8 mouse cellular contexts compared by ENCODE assay signal in the genomic region with DNA sequence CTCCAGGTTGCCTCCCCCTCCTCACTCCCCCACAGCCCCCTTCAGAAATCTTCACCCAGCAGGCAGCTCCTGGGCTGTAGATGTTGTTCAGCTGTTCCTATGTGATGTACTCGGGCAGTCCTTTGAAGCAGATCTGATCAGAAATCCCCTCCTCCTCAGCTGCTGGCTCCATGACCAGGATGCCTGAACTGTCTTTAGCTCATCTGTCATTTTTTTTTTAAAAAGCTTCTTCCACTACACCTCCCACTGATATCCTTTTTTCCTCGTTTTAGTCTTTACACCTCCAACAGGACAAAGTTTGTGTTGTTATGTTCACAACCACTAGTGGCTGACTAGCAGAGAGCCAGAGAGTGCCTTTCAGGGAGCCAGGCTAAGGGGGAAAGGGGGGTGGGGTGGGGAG.
DNase-seq lines count a peak whose midpoint lies in the region; ATAC-seq and TF ChIP-seq lines count a peak whose summit lies in the region.

No protein-coding gene starts in this region.

- TF ChIP-seq POLR2A in kidney, adult 2 months (IDR thresholded peaks at IDR 0.05; ENCODE audit: low read depth, low read length): no peak

- H3K27ac ChIP-seq in kidney, adult 2 months (ENCODE audit: insufficient read depth, low read depth, low read length): no peak overlapping the region
- no peak overlapping the region for H3K27ac ChIP-seq in embryonic facial prominence, embryonic 14.5 days (replicated peaks; ENCODE audit: low read depth, low read length)
- H3K27ac ChIP-seq in hindbrain, postnatal 0 days: peak overlapping the region; percentile 96
- H3K27ac ChIP-seq in midbrain, embryonic 16.5 days (ENCODE audit: low read length): peak overlapping the region; percentile 99

- no peak for DNase-seq in kidney, adult 2 months
- DNase-seq in kidney, postnatal 14 days: no peak
- DNase-seq in embryonic facial prominence, embryonic 14.5 days (ENCODE audit: low spot score): peak; percentile 29
- DNase-seq in hindbrain, postnatal 0 days (ENCODE audit: low spot score): peak; percentile 20
- no peak for DNase-seq in spleen, postnatal 36 days (ENCODE audit: low spot score in 2 of 2)
- no peak for DNase-seq in embryo, embryonic 11 days
- DNase-seq in gastrocnemius, postnatal 4 days (ENCODE audit: low spot score in 2 of 2): no peak

- H3K9ac ChIP-seq in embryonic facial prominence, embryonic 14.5 days (ENCODE audit: low read depth, low read length): peak overlapping the region; percentile 83; the same call in 1 of the 2 replicates
- peak overlapping the region; percentile 82; the same call in 1 of the 2 replicates for H3K9ac ChIP-seq in hindbrain, postnatal 0 days (replicated peaks; ENCODE audit: low read length)
- H3K9ac ChIP-seq in midbrain, embryonic 16.5 days (ENCODE audit: low read depth, low read length): peak overlapping the region; percentile 99

- peak overlapping the region; percentile 93 for H3K4me2 ChIP-seq in embryonic facial prominence, embryonic 14.5 days (ENCODE audit: low read depth, low read length)
- peak overlapping the region; percentile 85 for H3K4me2 ChIP-seq in hindbrain, postnatal 0 days (ENCODE audit: low read depth, low read length)
- peak overlapping the region; percentile 78 for H3K4me2 ChIP-seq in midbrain, embryonic 16.5 days (ENCODE audit: low read length)

- H3K36me3 ChIP-seq in kidney, adult 2 months (ENCODE audit: control insufficient read depth, insufficient read depth, low read length): no peaks in the 10 kb centered on the region
- no peaks in the 10 kb centered on the region for H3K36me3 ChIP-seq in embryonic facial prominence, embryonic 14.5 days (ENCODE audit: control insufficient read depth, insufficient read depth, low read length)
- H3K36me3 ChIP-seq in hindbrain, postnatal 0 days (ENCODE audit: insufficient read depth, low read length): no peaks in the 10 kb centered on the region
- H3K36me3 ChIP-seq in midbrain, embryonic 16.5 days (ENCODE audit: control insufficient read depth, insufficient read depth, low read length): no peaks in the 10 kb centered on the region

- no peak for TF ChIP-seq CTCF in kidney, adult 2 months (conservative IDR thresholded peaks at IDR 0.05; ENCODE audit: insufficient read depth, insufficient read length, low read depth, low read length)
- no peak for TF ChIP-seq CTCF in hindbrain, postnatal 0 days (IDR thresholded peaks at IDR 0.05; ENCODE audit: low read depth)

- peak overlapping the region; percentile 98; the same call in 1 of the 2 replicates for H3K4me3 ChIP-seq in kidney, adult 2 months (ENCODE audit: insufficient read depth, low read depth, low read length)
- H3K4me3 ChIP-seq in embryonic facial prominence, embryonic 14.5 days (ENCODE audit: low read depth, low read length): peak overlapping the region; percentile 67
- peak overlapping the region; percentile 84 for H3K4me3 ChIP-seq in hindbrain, postnatal 0 days (ENCODE audit: low read length)
- H3K4me3 ChIP-seq in midbrain, embryonic 16.5 days (ENCODE audit: low read depth, low read length): peak overlapping the region; percentile 78

- 13% methylated on average over 2 of the region's 2 CpGs for whole genome bisulfite sequencing in kidney, adult 2 months
- 8% methylated on average over 2 of the region's 2 CpGs for WGBS in embryonic facial prominence, embryonic 14.5 days
- WGBS in hindbrain, postnatal 0 days: 5% methylated on average over 2 of the region's 2 CpGs
- 3% methylated on average over 2 of the region's 2 CpGs for WGBS in midbrain, embryonic 16.5 days

- H3K4me1 ChIP-seq in kidney, adult 2 months (ENCODE audit: control insufficient read depth, insufficient read depth, low read length): no peaks in the 10 kb centered on the region
- no peaks in the 10 kb centered on the region for H3K4me1 ChIP-seq in embryonic facial prominence, embryonic 14.5 days (ENCODE audit: control insufficient read depth, insufficient read depth, low read length)
- no peaks in the 10 kb centered on the region for H3K4me1 ChIP-seq in hindbrain, postnatal 0 days (ENCODE audit: insufficient read depth, low read length)
- H3K4me1 ChIP-seq in midbrain, embryonic 16.5 days (ENCODE audit: control insufficient read depth, insufficient read depth, low read length): peaks cover 25% of the 10 kb centered on the region

- H3K9me3 ChIP-seq in embryonic facial prominence, embryonic 14.5 days (ENCODE audit: control insufficient read depth, low read length): no peaks in the 10 kb centered on the region
- no peaks in the 10 kb centered on the region for H3K9me3 ChIP-seq in hindbrain, postnatal 0 days (ENCODE audit: low read length)
- no peaks in the 10 kb centered on the region for H3K9me3 ChIP-seq in midbrain, embryonic 16.5 days (replicated peaks; ENCODE audit: control insufficient read depth, low read length, poor library complexity, severe bottlenecking)

- H3K27me3 ChIP-seq in kidney, adult 2 months (replicated peaks; ENCODE audit: control insufficient read depth, insufficient read depth, low read length): no peaks in the 10 kb centered on the region; the same call in none of the 2 replicates
- H3K27me3 ChIP-seq in embryonic facial prominence, embryonic 14.5 days (replicated peaks; ENCODE audit: control insufficient read depth, insufficient read depth, low read length): peaks cover 26% of the 10 kb centered on the region
- H3K27me3 ChIP-seq in hindbrain, postnatal 0 days (ENCODE audit: insufficient read depth, low read length): no peaks in the 10 kb centered on the region
- H3K27me3 ChIP-seq in midbrain, embryonic 16.5 days (ENCODE audit: control insufficient read depth, insufficient read depth, low read depth, low read length): peaks cover 13% of the 10 kb centered on the region

- no peak for ATAC-seq in embryonic facial prominence, embryonic 14.5 days (ENCODE audit: low read depth)
- peak; percentile 32 for ATAC-seq in hindbrain, postnatal 0 days
- no peak for ATAC-seq in midbrain, embryonic 16.5 days

Comparison
In these comparisons a context has a peak if more than half of its experiments do, and no peak if none do; other contexts are left out.
1. DNase-seq: peak in embryonic facial prominence, embryonic 14.5 days (single experiment) and hindbrain, postnatal 0 days (single experiment); none in kidney, adult 2 months (single experiment), kidney, postnatal 14 days (single experiment), spleen, postnatal 36 days (0 of 2), embryo, embryonic 11 days (single experiment) and gastrocnemius, postnatal 4 days (0 of 2).
2. H3K27ac ChIP-seq: peak in hindbrain, postnatal 0 days (single experiment) and midbrain, embryonic 16.5 days (single experiment); none in kidney, adult 2 months (single experiment) and embryonic facial prominence, embryonic 14.5 days (single experiment).
3. Peak in every context shown above with its lines, with median percentiles within 50 percentile points of each other: H3K4me3 ChIP-seq, H3K4me2 ChIP-seq and H3K9ac ChIP-seq.